Mouse (Mus musculus) frontal cortex, postnatal 25 days (tissue): ENCODE measurements around the gene Nav2.

Source experiments
- DNase-seq, 2 experiments: peaks; one replicate each; pipeline ENCODE4 v3.0.0; 2022; ENCODE audit warnings: low spot score in 2 of 2

Gene Nav2

DNA sequence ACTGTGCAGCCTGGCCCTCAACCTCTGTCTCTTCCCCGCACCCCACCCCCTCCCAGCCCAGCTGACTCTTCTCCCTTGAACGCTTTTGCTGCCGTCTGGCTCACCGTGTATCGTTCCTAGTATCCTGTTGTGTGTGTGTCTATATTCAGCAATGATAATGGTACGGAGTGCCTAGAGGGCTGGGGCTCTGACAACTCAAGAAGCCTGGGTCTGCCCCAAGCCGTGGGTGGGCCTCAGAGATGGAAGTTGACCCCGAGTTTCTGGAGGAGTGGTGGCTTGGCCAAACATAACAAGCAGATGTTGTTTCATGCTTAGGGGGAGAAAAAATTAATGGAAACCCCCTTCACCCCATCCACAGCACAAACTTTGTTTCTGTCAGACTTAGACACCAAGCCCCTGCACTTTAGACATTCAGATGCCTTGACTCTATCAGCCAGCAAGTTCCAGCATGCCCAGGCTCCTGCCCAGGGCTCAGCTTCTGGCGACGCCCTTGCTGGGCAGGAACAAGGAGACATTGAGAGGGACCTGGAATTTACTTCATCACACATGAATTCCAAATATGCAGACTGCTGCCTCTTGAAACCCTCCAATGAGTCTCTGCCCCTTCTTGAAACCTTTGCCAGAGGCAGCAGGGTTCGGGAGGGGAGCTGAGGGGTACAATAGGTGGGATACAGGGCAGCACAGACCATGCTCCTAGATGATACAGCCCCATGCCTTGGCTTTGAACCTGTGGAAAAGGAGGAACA, 644.9 kb downstream of the Nav2 start:
- DNase-seq = no peak

DNA sequence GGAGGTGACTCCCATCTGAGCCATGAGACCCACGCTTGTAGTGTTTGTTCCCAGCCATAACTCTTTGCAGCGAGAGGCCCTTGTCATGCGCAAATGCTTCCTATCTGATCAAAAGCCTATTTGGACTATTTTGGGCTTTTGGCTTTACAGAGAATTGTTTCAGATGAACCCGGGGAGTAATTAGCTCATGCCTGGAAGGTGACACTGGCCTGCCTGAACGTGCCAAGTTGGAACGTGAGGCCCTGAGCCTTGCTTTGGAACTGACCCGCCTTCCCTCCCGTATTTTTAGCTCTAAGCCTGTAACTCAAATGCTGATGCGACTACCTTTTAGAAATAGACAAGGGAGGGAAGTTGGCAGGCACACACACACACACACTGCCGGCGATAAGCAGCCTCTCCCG, 649.7 kb downstream of the Nav2 start:
- no peak for DNase-seq

DNA sequence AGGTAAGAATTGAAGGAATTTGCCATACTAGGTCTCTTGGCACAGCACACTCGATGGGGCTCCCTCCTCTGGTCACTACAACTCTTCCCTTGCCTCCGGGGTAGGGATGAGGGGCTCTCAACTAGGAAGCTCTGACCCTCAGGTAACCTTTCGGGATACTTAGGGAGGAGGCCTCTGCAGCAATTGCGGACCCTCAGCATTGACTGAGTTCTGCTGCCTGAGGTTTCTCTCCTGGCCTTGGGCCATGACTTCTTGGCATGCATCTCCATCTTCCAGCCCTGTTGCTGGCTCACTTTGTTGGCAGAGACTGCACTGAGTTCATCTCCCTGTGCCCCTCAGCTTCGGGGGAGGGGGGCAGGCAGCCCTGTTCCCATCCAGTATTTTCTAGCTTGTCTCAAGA, 650.4 kb downstream of the Nav2 start:
- no peak for DNase-seq

DNA sequence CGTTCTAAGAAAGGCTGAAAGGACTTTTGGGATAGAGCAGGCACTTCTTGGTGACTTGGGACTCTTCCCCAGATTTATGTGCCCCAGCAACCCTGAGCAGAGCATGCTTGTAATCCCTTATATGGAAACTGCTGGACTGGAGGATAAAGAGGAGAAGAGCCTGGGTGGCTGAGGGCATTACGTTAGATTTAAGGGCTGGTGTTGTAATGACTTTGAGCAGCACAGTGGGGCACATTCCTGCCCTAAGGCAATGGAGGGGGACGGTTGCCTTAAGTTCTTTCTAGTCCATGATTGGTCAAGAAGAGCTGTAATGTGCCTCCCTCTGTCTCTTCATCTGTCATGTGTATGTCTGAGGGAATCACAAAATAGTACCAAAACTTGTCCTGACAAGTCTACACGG, 651.5 kb downstream of the Nav2 start:
- no peak for DNase-seq

DNA sequence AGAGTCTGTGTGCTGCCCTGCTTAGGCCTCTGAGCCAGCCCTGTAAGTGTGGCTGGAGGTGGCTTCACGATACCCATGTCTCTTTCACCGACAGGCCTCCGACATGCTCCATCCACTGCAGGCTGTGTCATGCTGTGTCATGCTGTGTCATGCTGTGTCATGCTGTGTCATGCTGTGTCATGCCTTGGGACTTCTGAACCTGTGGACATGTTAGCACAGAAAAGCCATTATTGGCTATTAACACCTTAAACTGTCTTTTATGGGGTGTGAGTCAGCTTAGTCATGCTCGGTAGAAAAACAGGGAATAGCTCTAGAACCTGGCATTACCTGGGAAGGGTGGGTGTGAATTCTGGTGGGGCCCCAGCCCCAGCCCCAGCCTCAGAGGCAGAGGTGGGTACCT, 653.9 kb downstream of the Nav2 start:
- no peak for DNase-seq

DNA sequence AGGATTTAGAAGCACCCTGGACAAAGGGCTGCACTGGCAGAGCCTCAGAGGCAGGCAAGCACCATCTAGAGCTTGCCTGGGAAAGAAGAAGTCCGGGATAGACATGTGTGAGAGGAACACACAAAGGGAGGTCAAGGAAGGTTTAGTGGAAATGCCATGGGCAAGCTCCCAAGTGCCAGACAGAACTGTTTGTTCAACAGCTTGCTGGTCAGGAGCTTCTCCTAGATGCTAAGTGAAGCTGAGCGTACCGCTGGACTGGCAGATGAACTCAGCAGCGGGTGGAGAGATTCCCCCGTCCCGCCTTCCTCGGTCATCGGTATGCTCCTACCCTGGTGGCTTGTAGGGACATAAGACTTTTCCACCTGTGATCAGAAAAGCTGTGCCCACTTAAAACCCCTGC, 654.3 kb downstream of the Nav2 start:
- no peak for DNase-seq

DNA sequence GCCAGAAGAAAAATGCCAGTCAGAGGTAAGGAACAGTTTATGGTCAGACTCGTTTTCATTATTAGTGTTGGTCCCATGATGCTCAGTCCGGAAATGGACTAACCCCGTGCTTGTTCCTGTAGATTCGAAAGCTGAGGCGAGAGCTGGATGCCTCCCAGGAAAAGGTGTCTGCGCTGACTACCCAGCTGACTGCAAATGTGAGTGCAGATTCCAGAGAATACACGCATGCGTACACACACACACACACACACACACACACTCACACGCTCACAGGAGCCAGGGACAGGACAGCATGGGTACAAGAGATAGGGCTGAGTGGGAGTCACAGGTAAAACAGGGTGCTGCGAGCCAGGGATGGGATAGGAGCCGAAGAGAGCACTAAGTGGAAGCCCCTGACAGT, 656.6 kb downstream of the Nav2 start:
- DNase-seq = no peak

DNA sequence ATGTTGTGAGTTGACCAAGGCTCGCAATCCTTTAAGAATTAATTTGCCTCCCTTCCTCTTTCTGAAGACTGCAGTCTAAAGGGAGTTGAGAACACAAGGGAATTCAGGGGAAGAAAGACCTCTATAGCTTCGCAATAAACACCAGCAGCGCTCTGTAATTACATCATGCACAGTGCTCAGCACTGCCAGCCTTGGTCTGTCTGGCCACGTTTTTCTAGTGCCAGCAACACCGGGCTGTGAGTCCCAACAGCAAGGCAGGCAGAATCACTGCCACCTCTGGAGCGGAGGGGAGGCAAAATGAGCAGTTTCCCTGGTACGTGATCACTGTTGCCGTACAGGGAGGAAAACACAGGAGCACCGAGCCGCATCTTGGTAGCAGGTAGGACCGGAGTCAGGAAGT, 657.3 kb downstream of the Nav2 start:
- no peak for DNase-seq

DNA sequence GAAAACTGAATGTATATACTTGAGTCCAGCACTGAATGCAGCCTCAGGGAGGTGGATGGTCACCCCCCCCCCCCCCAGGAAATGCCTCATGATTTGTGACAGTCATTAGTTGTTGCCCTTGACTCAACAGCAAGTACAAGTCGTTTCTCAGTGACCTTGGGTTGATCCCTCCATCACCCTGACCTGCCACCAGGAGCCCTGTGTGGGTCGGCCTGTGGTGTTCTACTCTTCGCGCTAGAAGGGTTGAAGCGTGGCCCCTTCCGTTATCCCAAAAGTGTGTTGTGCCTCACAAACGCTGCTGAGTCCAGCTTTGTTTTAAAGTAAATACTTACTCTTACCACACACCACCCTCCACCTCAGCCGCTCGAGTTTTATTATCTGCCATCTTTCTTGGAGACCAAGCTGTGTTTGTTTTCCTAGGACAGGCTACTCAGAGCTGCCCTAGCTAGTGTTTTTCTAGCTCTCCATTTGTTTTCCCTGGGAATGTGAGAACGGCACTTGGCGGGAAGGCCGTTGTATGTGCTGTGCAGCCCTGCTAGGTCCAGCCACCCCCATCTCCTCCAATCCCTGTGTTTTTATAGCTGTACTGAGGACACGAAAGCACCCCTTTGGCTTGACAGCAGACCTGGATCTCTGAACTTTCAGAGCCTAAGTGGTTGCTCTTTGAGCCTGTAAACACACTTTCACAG, 659.0 kb downstream of the Nav2 start:
- no peak for DNase-seq

DNA sequence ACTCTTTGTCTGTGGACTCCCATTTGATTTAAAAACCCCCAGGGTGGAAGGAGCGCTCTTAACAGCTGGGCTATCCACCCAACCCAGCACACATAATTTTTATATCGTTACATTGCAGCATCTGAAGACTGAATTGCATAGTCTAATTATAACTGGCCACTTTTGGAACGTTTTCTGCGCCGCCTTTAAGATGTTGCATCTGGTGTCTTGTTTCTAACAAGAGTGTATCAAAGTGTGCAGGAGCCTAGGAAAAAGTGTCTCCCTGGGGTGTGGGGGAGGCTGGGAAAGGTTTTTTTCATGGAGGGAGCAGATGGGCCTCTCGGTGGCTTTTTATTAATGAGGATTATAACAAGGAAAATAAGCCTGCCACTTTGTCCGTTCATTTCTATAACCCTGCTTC, 661.1 kb downstream of the Nav2 start:
- no peak for DNase-seq

DNA sequence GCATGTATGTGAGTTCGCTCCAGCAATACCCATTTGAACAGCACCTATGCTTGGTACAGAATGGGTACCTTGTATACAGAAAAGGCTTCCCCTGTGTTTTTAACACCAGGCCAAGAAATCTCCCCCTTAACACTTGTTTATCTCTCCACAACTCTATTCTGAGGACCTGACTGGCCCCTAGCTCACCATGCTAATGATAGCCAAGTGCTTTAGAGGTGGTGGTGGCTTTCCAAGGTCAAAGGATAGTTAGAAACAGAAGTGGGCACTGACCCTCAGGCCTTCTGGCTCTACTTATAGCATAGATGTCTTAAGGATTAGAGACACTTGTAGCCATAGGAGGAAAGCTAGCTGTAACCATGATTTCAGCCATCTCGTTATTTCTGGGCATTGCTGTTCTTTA, 663.1 kb downstream of the Nav2 start:
- DNase-seq = no peak

DNA sequence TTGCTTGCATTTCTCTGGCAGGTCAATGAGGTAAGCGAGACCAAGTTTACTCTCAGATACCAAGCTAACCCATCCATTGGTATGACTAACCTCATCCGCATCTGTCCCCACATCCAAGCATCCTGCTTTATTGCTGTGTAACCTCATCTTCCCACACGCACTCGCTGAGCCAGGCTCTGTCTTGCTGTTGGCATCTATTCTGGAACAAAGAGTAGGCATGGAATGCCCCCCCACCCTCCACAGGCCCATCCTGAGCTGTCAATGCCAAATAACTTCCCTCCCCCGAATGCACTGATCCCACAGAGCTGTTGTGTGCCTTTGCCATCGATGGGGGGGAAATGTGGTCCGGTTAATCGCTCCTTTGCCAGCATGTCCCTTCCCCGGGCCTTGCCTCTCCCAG, 666.7 kb downstream of the Nav2 start:
- no peak for DNase-seq

DNA sequence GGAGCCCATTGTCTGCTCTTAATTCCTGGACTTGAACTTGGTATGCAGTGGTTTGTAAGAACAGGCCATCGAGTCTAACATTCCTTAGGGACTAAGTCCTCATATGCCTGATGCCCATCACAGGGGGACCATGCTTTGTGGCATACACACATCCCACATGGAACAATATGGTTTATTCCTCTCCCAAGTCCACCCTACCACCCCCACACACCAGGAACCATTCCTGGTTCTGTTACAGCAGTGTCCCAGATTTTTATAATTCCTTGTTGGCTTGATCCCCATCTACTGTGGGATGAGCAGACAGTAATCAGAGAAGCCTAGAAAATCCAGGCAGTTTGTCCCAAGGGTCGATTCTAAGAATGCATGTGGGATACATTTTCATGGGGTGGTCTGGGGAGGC, 668.6 kb downstream of the Nav2 start:
- DNase-seq = no peak

DNA sequence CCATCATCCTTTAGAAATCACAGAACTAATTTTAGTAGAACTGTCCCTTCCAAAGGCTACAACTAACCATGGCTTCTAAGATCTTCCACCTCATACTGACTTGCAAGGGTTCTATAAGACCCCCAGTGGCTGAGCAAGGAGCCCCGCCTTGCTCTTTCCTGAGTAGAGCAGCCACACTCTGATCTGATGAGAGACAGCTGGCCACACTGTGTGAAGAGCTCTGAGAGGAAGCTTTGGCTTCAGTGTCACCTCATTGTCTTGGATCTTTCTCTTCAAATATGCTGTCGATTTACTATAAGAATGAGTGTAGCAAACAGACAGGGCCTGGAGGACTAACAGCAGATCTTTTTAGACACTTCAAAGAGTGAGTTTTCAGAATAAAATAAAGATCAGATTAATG, 673.4 kb downstream of the Nav2 start:
- DNase-seq = no peak

DNA sequence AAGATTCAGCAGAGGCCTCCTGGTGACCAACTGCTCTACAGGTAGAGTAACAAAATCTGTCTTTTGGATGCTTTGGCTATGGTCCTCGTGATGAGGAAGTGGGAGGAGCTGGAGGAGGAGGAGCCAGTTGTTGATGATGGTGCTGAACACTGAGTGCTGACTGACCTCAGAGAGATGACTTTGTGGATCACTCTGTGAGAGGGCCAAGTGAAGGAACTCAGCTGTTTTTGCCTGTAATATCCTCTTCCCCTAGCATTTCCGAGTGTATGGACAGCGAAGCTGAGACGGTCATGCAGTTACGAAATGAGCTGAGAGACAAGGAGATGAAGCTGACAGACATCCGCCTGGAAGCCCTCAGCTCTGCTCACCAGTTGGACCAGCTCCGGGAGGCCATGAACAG, 674.0 kb downstream of the Nav2 start:
- no peak for DNase-seq

DNA sequence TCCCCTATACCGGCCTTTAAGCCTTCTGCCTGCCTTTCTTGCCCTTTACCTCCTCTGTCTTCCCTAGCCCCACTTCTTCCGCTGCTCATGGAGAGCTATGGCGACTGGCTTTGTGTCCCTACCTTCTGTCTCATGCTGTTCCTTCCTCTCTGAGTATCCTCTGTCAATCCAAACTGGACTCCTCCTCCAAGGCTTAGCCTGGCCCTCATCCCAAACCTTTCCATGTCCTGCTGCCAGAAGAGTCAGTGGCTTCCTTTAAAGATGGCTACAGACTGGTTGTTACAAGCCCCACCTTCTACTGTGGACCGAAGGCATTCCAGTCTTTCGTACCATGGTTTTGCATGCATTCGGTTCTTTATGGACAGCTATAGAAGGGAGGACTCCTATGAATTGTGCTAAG, 674.7 kb downstream of the Nav2 start:
- no peak for DNase-seq

DNA sequence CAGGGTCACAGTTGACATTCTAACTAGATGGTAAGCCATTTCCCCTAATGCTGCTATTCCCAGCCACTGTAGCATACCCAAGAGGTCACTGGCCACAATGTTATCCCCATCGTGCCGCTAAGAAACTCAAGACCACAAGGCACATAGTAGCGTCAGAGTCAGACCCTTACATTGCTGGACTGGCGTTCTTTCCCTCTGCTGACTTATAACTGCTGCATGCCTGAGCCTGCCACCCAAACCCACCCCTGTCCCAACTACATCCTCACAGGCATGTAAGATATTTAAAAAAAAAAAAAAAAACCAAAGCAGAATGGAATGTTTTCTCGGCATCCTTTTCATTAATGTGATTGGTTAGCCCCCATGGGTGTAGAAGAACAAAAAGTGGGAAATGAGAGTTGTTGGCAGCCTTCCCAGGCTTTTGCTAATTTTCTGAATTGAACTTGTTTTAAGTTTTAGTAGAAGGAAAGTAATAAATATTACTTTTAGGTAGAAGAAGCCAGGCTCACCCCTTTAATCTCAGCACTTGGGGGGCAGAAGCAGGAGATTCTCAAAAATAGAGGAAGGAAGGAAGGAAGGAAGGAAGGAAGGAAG, 678.1 kb downstream of the Nav2 start:
- DNase-seq = no peak

DNA sequence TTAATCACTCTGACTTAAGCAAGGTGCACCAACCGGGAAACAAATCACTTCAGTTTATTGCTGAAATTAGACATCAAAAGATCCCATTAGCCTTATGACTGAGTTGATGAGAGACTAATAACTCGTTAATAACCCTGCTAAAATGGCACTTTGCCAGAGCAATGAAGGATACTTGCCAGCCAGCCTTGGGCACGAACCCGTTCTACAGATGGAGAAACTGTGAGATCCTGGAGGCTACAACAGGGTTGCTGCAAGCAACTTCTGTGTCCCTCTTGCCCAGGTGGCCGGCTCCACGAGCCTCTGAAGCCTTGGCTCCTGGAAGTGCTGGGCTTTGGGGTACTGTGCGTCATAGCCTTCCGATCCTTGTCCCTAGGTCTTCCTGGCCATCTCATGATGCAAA, 681.1 kb downstream of the Nav2 start:
- DNase-seq = no peak

DNA sequence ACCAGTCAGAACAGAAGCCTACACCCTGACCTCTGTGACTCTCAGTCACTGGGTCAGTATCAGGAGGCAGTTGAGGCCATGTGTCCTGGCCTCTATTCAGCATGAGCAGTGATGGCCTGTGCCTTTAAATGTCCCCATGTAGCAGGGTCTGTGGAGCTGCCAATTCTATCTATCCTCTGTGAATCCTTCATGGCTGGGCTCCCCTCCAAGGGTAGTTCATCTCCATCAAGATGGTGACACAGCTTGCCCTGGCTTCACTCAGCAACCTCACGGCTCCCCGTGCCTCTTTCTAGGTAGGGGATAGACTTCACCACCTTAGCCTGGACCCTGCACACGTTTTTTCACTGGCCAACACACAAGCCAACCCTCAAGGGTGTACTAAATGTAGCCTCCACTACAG, 689.3 kb downstream of the Nav2 start:
- DNase-seq = no peak

DNA sequence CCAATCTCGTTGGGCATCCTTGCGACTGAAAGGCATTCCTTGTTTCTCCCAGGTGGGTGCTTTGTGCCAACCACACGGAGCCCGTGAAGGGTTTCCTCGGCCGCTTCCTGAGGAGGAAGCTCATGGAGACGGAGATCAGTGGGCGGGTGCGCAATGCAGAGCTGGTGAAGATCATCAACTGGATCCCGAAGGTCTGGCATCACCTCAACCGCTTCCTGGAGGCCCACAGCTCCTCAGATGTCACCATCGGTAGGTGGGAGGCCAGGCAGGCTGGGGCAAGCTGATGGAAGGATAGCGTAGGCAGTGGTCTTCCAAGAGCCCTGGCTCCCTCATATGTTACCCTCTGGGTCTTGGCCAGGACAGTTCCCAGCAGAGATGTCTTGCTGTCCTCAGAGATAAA, 689.7 kb downstream of the Nav2 start:
- DNase-seq = no peak

DNA sequence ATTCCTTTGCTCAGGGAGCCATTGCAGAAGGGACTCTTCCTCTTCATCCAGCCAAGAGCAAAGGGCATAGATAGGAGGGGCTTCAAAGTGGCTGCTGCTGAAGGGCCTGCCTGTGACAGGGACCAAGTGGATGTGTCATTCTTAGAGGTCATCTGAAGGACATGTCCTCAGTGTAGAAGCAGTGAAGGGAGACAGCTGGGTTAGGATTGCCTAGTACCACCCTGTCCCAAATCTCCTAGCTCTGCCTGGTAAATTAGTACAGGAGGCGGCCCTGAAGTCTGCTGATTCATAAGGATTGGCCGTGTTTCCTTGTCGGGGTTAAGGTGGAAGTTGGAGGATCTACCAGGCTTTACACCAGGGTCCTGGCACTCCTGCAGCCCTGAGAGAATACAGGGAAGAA, 691.4 kb downstream of the Nav2 start:
- no peak for DNase-seq

DNA sequence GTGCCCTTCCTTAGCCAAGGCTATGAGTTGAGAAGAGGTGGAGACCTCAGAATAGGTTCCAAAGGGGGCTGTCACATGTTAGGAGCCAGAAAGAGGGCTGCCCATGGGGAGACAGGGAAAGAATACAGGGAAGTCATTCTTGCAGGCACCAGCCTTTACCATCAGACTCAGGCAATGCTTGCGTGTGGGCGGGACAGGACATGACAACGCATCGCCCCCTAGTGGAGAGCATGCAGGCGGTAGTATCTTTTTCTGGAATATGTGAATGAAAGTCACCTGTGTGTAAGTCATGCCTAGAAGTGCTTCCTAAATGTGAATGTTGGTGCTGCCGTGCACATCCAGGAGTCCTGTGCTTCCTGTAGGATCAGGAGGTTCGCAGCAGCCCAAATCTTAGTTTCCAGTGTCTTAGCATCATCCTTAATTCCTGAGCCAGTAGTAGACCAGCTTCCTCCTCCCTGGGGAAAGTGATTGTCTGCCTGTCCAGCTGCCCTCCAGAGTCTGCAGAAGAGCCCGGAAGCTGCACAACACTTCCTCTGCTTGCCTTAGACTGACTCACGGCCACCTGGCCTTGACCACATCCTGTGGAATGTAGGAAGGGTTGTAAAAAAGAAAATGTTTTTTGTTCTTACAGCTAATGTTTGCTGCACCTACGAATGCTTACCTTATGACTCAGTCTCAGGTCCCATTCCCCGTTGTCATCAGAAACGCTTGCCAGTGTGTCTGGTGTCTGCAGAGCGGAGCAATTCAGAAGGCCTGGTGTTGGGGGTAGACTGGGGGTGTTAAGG, 692.9 kb downstream of the Nav2 start:
- peak; percentile 52 to 73 for DNase-seq

DNA sequence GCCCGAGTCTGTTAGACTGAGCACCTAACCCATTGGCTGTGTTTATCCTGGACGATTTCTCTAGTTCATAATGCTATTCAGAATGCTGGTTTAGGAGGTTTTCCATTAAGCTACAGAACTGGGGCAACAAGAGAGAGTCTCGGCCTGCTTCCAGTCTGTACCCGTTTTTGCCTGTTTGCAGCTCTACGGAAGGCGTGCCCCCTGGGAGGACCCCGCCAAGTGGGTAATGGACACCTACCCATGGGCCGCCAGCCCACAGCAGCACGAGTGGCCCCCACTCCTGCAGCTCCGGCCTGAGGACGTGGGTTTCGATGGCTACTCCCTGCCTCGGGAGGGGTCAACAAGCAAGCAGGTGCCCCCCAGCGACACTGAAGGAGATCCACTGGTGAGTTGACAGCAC, 695.7 kb downstream of the Nav2 start:
- no peak for DNase-seq
